Mouse (Mus musculus): ENCODE measurements around the gene Chmp2b. TPM values are rescaled to one million over a fixed set of nuclear protein-coding genes. Genes with fewer than 3 reads are reported as not detected.

Gene Chmp2b
- 14.9 and 16.0 TPM in 2 replicates for polyA plus RNA-seq (2012; rRNA removed)

DNA sequence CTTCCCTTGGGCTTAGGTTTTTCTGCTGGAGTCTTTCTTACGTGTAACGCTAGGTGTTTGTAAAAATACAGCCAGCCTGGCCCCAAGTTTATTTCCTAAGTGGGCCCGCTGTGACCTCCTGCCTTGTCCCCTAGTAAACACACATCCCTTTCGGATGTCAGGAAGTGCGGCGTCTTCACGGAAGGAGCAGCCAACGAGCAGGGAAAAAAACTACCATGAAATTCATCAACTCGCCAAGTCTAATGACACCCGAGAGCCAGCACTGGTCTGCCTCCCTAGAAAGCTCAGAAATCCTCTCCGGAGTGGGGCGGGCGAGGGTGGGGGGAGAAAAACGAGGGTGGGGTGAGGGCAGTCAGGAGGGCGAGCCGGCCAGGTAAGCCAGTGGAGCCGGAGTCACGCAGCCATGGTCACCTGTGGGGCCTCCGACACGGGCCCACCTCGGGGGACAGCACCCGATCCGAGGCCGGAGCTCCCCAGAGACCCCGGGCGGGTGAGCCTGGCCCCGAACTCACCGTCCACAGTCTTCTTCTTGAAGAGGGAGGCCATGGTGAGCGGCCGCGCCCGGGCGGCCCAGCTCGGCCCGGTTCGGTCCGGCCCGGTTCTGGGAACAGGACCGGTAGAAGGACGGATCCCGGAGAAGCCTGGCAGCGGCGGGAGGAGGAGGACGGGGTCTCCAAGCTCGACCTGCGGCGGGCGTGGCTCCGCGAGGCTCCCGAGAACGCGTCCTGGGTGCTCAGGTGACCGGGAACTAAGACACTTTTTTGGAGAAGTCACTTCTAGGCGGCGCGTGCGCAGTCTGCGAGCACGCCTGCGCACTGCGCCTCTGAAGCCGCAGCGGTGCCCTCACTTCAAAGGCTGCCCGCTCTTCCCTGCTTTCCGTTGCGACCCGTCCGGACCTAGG lies at the start of gene Chmp2b:
Gene Chmp2b, minus strand, starts transcription at position 764 of the 901 bp plus-strand sequence.
- DNase-seq: peak; percentile 93
- TF ChIP-seq CTCF (conservative IDR thresholded peaks at IDR 0.05; ENCODE audit: insufficient read depth, insufficient read length, low read depth, low read length) (no peak), POLR2A (IDR thresholded peaks at IDR 0.05; ENCODE audit: low read depth, low read length) (peak; percentile 38)
- Histone ChIP-seq H3K36me3 (ENCODE audit: control insufficient read depth, insufficient read depth, low read length) (no peaks in the 10 kb centered on the region), H3K4me3 (ENCODE audit: insufficient read depth, low read depth, low read length) (peak within 1 kb of the TSS; percentile 69), H3K27ac (ENCODE audit: insufficient read depth, low read depth, low read length) (peak within 1 kb of the TSS; percentile 58), H3K27me3 (replicated peaks; ENCODE audit: control insufficient read depth, insufficient read depth, low read length) (no peaks in the 10 kb centered on the region), H3K4me1 (ENCODE audit: control insufficient read depth, insufficient read depth, low read length) (peaks cover 11% of the 10 kb centered on the region)
- under 1% methylated on average over 69 of the region's 69 CpGs for WGBS

DNA sequence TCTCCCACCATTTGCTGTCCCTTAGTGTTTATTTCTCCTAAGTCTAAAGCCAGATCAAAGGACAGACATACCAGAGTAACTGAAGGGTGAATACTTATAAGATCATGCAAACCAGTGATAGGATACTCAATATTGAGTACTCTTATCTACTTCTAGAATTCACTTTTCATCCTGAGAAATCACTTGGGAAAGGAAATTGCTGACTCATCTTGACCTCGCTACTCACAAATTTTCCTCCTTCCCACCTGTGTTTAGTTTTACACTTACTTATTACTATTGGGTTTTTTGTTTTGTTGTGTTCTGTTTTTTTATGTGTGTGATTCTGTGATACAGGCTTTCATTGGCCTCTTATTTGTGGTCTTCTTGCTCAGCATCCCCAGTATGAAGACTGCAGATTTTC lies 49.2 kb upstream of the Chmp2b start:
- WGBS: 89% methylated on average over 1 of the region's 1 CpGs
- TF ChIP-seq POLR2A (IDR thresholded peaks at IDR 0.05; ENCODE audit: low read depth, low read length) (no peak), CTCF (conservative IDR thresholded peaks at IDR 0.05; ENCODE audit: insufficient read depth, insufficient read length, low read depth, low read length) (no peak)
- H3K4me3 ChIP-seq (ENCODE audit: insufficient read depth, low read depth, low read length): no peak overlapping the region
- H3K27ac ChIP-seq (ENCODE audit: insufficient read depth, low read depth, low read length): no peak overlapping the region
- no peak for DNase-seq
- H3K27me3 ChIP-seq (replicated peaks; ENCODE audit: control insufficient read depth, insufficient read depth, low read length): no peaks in the 10 kb centered on the region
- no peaks in the 10 kb centered on the region for H3K4me1 ChIP-seq (ENCODE audit: control insufficient read depth, insufficient read depth, low read length)
- H3K36me3 ChIP-seq (ENCODE audit: control insufficient read depth, insufficient read depth, low read length): no peaks in the 10 kb centered on the region

DNA sequence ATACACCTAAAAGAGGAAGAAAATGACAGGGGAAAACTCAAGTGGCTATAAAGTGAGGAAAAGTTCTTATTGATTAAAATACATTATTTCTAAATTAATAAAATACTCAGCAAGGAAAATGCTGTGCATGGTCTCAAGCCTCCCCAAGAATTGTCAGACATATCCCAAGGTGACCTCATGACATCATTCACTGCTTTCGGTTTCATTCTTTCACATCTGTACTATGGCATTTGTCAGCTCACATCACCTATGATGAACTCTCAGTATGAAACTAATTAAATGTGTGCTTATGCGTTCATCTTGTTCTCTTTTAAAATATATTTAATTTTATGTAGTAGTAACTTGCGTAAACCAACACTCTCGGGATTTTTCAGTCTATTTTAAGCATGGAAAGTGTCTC lies 38.3 kb upstream of the Chmp2b start:
- Histone ChIP-seq H3K4me3 (ENCODE audit: insufficient read depth, low read depth, low read length) (no peak overlapping the region), H3K36me3 (ENCODE audit: control insufficient read depth, insufficient read depth, low read length) (no peaks in the 10 kb centered on the region), H3K27me3 (replicated peaks; ENCODE audit: control insufficient read depth, insufficient read depth, low read length) (no peaks in the 10 kb centered on the region), H3K27ac (ENCODE audit: insufficient read depth, low read depth, low read length) (no peak overlapping the region), H3K4me1 (ENCODE audit: control insufficient read depth, insufficient read depth, low read length) (no peaks in the 10 kb centered on the region)
- WGBS: 85% methylated on average over 4 of the region's 4 CpGs
- no peak for DNase-seq
- TF ChIP-seq POLR2A (IDR thresholded peaks at IDR 0.05; ENCODE audit: low read depth, low read length) (no peak), CTCF (conservative IDR thresholded peaks at IDR 0.05; ENCODE audit: insufficient read depth, insufficient read length, low read depth, low read length) (no peak)

DNA sequence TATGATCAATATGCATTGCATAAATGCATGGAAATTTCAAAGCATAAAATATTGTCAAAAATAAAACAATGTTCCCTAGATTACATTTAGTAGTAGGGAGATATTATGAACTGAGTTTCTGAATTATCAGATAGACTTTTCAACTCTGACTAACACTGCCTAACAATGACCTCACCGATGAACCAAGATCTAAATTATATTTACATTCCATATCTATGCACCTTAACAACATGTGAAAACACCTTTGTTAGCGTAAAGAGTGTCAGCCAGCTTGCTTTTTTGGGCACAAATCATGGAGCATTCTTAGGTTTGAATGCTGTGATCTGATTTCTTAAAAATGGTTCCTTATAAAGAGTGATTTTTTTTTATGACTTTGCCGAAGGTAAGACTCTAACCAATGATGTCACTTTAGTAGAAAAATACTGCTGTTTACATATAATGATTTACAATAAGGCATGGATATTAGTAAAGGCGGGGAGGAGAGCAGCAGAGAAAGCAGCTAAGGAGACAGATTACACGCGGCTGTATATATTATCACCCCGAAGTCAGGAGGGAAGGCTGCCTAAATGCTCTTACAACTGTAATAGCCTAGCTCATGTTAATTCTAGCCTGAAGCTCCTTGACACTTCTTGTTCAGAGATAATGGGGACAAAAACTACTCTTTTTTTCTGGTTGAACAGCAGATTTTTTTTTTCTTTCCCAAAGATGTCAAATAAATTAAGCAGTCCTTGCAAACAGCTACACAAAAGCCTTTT lies 23.8 kb upstream of the Chmp2b start:
- DNase-seq: no peak

DNA sequence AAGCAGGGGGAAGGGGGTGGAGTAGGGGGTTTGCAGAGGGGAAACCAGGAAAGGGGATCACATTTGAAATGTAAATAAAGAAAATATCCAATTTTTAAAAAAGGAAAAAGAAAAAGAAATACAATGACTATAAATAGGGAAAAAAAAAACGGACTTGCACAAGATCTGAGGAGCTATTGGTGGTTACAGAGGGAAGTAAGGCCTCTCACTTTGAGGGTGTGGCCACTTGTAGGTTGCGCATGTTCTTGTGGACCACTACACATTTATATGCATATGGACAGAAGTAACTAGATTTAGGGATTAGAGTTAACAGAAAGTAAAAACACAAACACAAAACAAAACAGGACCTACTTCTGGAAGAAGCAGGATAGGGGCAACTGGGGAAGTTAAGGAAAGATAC lies 23.2 kb upstream of the Chmp2b start:
- TF ChIP-seq POLR2A (IDR thresholded peaks at IDR 0.05; ENCODE audit: low read depth, low read length) (no peak), CTCF (conservative IDR thresholded peaks at IDR 0.05; ENCODE audit: insufficient read depth, insufficient read length, low read depth, low read length) (no peak)
- H3K27me3 ChIP-seq (replicated peaks; ENCODE audit: control insufficient read depth, insufficient read depth, low read length): no peaks in the 10 kb centered on the region
- H3K4me3 ChIP-seq (ENCODE audit: insufficient read depth, low read depth, low read length): no peak overlapping the region
- no peaks in the 10 kb centered on the region for H3K4me1 ChIP-seq (ENCODE audit: control insufficient read depth, insufficient read depth, low read length)
- H3K27ac ChIP-seq (ENCODE audit: insufficient read depth, low read depth, low read length): no peak overlapping the region
- H3K36me3 ChIP-seq (ENCODE audit: control insufficient read depth, insufficient read depth, low read length): no peaks in the 10 kb centered on the region
- 83% methylated on average over 2 of the region's 2 CpGs for whole genome bisulfite sequencing
- DNase-seq: no peak

More for the DNA sequence above, 23.8 kb upstream of the Chmp2b start:
- Histone ChIP-seq H3K27me3 (replicated peaks; ENCODE audit: control insufficient read depth, insufficient read depth, low read length) (no peaks in the 10 kb centered on the region), H3K4me3 (ENCODE audit: insufficient read depth, low read depth, low read length) (no peak overlapping the region), H3K27ac (ENCODE audit: insufficient read depth, low read depth, low read length) (no peak overlapping the region), H3K36me3 (ENCODE audit: control insufficient read depth, insufficient read depth, low read length) (no peaks in the 10 kb centered on the region), H3K4me1 (ENCODE audit: control insufficient read depth, insufficient read depth, low read length) (no peaks in the 10 kb centered on the region)
- WGBS: 66% methylated on average over 7 of the region's 7 CpGs
- TF ChIP-seq POLR2A (IDR thresholded peaks at IDR 0.05; ENCODE audit: low read depth, low read length) (no peak), CTCF (conservative IDR thresholded peaks at IDR 0.05; ENCODE audit: insufficient read depth, insufficient read length, low read depth, low read length) (no peak)

DNA sequence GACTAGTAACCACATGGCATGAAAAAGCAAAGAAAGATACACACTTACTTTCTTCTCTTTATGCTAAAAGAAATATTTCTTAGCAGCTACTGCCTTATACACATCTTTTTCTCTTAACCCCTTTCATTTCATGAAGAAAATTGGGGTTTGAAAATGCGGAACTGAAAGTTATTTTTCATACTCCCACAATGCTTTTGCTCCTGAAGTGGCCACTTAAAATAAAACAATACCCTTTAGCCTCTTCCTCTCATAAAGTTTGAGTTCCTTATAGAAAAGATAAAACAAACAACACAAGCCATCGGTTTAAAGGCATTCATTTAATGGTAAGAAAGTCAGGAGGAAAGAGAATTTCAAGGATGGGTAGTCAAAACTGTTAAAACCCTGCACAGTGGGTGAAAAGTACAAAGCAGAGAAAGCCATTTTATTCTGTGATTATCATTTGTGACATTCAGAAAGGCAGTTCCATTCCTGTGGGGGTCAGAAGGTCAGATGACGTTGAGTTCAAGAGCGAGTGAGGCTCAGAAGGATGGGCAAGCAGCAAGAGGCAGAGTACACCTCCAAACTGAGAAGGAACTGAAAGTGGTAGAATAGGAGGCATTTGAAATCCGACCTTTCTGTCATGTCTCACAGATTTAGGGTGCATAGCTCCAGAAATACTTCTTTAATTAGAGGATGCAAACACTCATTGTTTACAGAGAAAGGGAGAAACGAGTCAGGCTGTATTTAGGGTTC lies 14.9 kb upstream of the Chmp2b start:
- no peak for DNase-seq
- Histone ChIP-seq H3K36me3 (ENCODE audit: control insufficient read depth, insufficient read depth, low read length) (no peaks in the 10 kb centered on the region), H3K4me3 (ENCODE audit: insufficient read depth, low read depth, low read length) (no peak overlapping the region), H3K4me1 (ENCODE audit: control insufficient read depth, insufficient read depth, low read length) (no peaks in the 10 kb centered on the region), H3K27ac (ENCODE audit: insufficient read depth, low read depth, low read length) (no peak overlapping the region), H3K27me3 (replicated peaks; ENCODE audit: control insufficient read depth, insufficient read depth, low read length) (no peaks in the 10 kb centered on the region)
- TF ChIP-seq POLR2A (IDR thresholded peaks at IDR 0.05; ENCODE audit: low read depth, low read length) (no peak), CTCF (conservative IDR thresholded peaks at IDR 0.05; ENCODE audit: insufficient read depth, insufficient read length, low read depth, low read length) (no peak)
- WGBS: 45% methylated on average over 6 of the region's 6 CpGs

All from kidney, adult 2 months (tissue).